Mouse (Mus musculus): ENCODE measurements around the gene 1700034J05Rik.

Gene 1700034J05Rik

DNA sequence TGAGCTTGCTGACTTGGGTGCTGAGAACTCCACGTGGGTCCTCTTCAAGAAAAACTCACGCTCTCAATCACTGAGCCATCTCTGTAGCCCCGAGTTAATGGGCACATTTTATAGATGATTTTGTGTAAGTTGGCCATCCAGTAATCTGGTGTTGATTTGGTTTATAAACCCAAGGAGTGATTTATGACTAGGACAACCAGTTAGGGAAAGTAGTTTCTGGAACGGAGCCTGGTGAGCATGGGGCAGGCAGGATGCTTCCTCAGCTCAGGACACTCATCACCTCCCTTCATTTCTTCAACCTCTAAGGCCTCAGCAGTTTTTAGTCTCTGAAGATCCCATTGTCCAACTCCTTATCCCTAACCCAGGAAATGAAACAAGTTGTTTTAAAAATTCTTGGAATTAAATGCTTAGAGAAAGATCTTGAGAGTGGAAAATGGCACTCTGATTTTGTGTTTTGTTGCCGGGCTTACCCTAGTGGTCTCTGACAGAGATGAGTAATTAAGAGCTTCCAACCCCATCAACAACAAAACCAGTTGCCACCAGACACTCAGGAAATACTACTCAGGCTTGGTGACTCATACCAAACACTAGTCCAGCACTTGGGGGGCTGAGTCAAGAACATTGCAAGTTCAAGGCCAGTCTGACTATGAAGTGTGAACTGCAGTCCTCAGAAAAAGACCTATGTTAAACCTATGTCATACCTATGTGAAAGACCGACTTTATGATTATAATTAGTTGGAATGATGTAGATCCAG, 9.4 kb upstream of the 1700034J05Rik start:
- peak; percentile 85 for DNase-seq (ENCODE audit: low read depth)

DNA sequence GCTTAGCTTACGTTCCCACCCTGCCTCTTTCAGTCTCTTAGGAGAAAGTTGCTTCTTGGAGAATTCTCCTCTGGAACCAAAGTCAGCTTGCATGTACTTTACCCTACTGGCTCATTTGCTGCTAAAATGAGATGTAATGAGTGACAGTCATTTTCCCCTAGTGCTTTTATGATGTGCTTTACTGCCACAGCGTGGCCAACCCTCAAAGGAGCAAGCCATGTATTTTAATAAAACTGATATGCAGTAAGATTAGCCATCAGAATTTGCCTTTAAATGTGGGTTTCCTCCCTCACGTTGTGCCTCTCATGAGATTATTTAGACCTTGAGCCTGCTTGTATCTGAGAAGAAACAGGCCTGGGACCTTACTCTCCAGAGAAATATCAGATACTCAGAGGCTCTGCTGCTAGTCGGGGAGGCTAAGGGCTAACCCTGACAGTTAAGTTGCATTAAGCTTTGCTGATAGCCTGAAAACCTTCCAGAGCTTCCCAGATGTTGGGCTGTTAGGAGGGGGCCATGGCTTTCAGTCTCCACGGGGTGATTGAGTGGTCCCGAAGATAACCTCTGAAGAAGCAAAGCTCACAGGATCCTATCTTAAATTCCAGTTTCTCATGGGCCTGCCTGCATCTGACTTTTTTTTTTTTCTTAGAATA, 7.7 kb upstream of the 1700034J05Rik start:
- DNase-seq (ENCODE audit: low read depth): no peak

DNA sequence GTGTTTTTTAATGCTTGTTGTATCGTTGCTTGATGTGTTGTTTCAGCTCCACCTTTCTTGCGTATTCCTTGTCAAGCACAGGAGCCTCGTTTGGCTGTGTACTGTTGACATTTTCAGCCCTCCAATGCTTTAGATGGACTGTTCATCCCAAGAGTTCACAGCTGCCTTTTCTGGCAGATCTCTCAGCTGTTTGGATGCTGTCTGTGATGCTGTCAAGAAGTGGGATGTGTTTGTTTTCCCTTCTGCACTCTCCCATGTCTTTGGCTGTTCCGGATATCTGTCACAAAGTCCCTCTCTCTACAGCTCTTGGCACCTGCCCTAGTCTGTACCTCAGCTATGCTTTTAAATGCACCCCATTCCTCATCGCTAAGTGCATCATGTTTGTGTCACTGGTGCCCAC, 6.7 kb upstream of the 1700034J05Rik start:
- no peak for DNase-seq (ENCODE audit: low read depth)

DNA sequence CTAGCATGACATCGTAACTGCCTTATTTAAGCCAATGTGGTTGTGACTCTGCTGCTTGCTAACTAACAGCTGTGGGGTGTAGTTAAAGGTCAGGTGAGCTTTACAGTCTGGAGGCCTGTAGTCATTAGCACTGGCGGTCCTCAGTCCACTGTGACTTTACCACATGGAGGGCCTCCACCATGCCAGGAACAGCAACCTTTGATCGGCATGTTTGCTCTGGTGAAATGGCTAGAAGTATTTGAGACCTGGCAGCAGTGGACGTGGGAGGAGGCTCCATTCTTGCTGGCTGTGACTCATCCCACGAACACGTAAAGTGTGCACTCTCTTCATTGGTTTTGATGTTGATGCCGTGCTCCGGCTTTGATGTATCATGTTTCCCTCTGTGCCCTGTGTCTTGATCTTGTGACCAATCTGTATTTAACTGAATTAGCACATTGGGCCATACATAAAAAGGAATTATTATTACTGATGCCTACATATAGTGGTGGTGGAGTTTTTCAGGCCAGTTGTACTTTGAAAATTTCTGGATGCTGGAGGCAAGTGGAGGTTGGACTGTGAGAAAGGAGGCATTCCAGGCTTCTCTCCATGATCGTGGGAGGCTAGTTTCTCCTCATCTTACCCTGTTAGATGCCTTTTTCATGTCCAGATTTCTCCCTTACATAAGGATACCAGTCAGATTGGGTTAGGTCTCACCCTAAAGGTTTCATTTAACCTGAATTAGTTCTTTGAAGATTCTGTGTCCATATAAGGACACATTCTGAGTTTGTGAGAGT, 5.9 kb upstream of the 1700034J05Rik start:
- DNase-seq (ENCODE audit: low read depth): peak; percentile 62

DNA sequence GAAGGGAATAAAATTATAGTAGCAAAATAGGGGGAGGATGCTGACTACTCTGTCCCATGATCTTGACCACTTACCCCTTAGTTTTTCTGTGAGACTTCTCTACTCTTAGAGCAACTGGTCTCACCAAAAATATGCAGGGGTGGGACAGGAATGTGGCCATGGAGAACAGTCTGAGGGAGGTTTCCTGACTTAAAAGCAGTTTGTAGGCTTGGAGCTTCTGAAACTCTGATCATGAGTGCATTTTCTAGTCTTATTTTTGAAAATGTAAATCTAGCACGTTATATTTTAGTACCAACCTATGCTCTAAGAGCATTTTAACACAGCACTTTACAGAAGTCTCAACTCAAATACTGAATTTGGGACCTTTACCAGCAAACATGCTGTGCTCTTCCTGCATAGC, 4.5 kb upstream of the 1700034J05Rik start:
- no peak for DNase-seq (ENCODE audit: low read depth)

DNA sequence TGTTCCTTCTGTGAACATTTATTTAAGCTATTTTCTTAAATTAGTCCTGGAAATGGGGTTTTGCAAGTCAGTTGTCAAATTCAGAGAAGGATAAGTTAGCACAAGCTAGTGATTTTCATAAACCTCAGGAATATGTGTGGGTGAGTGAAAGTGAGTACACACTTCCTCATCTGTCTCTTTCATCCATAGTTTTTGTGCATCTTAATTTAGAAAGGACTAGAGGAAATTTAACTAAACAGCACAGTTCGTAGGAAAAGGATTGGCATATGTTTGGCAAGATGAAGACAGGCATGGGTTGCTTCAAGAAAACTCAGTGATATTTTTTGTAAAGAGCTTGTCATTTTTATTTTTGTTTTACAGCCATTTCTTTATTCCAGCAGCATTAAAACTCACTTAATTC, 2.7 kb upstream of the 1700034J05Rik start:
- DNase-seq (ENCODE audit: low read depth): no peak

DNA sequence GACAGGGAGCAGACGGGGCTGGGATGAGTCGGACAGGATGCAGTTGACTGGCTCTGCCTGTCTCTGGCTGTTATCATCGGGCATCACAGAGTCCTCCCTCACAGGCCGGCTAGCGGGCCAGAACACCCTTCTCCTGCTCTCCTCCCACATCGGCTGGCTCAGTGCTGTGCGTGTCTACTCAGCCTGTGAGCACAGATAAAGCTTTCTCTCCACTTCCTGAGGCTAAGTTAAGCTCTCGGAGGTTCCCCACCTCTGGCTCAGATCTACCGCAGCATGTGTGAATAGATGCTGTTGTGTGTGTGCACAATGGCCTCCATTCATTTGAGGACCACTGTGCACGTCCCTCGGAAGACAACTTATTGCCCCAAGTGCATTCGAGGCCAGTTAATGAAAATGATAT, 1.7 kb upstream of the 1700034J05Rik start:
- DNase-seq (ENCODE audit: low read depth): peak; percentile 69

DNA sequence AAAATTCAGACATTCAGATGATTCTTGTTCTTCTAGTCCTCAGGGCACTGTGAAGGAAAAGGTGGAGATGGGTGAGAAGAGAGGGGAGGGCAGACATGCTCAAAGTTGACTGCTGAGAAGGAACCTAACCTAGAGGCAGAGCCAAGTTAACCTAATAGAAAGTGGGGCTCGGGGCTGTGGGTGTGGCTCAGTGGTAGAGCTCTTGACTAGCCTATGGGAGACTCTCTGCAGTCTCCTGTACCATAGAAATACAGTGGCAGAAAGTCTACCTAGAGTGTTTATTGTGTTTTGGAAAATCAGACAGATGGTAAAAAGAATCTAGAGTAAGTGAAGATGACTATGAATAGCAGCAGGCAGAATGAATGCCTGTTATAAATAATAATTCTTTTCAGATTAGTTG, 1.3 kb upstream of the 1700034J05Rik start:
- no peak for DNase-seq (ENCODE audit: low read depth)

DNA sequence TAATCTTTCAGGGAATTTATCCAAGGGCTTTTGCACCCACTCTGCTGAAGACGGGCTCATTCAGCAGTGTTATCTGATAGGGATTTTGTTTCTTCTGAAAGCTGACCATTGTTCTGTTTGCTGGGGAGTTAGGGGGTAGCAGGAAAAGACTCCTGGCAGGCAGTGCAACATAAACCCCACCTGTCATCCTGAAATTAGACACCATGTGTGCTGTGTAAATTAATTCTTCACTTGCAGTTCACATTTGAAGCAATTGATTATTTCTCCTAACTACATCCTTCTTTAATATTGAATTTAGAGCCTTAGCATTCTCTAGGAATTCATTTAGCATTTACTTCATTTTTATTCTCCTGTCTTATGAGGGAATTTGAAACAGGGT, 3.8 kb downstream of the 1700034J05Rik start:
- DNase-seq (ENCODE audit: low read depth): no peak

DNA sequence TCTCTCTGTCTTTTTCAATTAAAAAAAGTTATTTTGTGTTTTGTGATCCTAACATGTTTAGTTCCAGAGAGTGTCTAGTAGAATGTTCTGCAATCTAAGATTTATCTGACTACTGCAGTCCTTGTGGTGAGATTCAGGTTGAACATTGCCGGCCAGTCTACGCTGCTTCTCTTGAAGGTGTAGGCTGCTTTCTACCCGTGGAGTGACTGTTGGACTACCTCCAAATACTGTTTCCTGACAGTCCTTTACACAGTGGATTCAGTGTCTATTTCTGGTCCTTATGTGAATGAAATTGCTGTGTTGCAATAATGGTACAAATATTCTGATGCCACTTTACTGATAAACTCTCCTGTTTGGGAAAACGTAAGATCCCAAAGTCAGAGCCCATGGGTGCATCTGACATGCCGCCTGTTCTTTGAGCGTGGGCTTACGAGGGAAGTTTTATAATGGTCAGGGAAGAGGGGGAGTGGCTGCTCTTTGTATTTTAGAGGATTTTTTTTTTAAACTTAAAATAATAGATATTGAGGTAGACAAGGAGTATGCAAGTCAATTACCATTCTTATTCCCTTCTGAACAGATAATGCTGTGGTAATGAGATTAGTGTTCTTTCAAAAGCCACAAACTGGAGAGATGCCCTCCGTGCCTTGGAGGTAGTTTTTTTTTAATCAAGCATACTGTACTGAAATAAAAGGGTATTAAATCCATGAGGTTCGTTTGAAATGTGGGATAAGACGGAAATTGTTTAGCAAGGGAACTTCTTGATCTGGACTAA, 4.4 kb downstream of the 1700034J05Rik start:
- peak; percentile 36 for DNase-seq (ENCODE audit: low read depth)

DNA sequence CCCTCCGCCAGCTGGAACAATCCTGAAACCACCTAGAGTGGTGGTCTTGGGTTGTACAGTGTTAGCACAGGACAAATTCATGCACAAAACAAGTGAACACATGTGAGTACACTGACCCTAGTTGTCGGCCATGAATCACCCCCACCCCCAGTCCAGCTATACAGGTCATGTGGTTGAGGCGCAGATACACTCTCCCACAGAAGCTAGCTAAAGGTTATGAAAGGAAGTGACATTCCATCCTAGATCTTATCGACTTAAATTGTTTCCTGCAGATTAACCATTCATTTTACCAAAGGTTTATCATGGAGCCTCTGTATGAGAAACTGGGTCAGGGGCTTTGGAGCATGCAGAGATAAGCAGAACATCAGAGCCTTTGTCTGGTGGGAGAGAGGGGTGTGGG, 7.0 kb downstream of the 1700034J05Rik start:
- DNase-seq (ENCODE audit: low read depth): peak; percentile 71

DNA sequence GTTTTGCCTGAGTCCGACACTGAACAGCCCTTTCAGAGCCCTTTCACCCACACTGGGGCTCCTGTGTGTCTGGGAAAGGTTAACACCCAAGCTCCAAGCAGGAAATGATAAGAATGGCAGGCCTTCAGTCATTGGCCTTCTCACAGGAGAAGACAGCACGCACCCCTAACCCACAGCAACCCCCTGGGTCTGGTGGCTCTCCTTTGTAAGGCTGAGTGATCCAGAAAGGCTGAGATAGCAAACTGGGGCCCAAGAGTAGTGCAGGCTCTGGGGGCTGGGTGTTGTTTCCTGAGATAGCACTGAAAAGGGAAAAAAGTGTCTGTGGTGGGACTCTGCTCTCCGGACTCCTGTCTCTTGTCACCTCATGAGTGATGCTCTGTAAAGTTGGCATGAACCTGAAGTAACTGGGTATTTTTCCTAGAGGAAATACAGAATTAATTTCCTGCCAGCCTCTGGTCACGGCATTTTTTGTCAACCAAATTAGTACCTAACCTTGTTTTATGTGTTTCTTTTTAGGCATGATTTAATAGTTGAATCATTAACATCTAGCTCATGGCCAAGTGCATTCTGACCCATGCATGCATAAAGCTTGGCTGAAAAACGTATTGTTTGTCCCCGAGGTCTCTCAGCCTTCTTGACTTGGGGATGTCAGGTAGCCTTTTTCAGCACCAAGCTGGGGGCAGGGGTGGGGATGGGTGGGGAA, 7.7 kb downstream of the 1700034J05Rik start:
- DNase-seq (ENCODE audit: low read depth): no peak

DNA sequence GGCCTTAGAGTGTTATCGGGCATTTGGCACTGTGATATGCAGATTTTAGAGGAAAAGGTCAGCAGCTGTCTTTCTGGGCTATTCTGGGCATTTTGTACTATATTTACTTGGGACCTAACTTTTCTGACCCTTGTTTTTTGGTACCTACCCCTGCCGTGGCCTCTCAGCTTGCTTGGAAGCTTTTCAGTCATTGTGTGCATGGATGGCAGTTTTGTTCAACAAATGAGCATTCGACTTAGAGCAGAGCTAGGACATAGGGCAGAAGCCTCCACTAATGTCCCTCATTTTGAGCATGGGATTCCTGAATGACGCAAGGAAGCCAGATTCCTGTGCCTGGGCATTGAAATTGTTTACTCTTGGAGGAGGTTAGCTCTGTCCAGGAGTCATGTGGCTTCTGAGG, 9.4 kb downstream of the 1700034J05Rik start:
- DNase-seq (ENCODE audit: low read depth): no peak

DNA sequence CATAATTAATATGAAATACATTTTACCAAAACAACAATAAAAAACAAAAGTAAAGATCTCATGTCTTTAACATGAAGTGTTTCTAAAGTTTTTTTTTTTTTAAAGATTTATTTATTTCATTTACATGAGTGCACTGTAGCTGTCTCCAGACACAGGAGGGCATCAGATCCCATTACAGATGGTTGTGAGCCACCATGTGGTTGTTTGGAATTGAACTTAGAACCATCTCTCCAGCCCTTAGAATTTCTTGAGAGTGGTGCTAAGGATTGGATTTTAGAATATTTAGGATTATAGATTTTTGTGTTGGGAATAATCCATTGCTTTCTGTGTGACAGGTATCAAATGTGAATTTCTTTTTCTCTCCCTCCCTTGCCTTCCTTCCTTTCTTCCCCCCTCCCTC, 10.2 kb downstream of the 1700034J05Rik start:
- peak; percentile 8 for DNase-seq (ENCODE audit: low read depth)

DNA sequence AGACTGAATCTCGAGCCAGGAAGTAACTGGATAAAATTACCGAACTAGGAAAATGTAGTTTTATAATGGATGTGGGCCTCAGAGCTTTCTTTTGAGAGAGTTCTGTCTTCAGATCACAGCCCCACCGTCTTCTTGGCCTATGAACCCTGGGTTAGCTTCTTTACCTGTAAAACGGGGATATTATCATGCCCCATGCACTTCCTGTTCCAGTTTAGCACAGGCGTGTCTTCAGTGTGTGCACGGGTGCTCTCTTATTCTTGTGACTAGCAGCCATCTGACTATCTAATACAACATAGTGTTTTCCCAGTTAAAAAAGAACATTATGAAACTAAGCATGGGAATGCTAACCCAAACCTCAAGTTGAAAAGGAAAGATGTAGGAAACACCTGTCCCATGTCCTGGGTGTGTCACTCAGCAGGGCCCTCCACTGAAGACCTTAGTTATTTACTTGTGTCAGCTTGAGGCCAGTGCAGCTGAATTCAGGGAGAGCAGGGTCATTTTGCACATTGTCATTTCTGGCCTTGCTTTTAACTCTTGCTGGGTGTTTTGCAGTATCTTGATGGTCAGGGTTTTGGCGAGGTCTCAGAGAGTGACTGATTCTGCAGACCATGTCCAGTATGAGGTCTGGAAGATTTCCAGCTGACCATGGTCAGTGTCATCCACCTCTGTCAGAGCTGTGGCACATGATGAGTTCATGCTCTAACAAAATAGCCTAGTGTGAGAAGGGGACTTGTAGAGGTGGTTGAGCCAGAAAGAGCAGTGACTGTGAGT, 12.5 kb downstream of the 1700034J05Rik start:
- DNase-seq (ENCODE audit: low read depth): peak; percentile 23

DNA sequence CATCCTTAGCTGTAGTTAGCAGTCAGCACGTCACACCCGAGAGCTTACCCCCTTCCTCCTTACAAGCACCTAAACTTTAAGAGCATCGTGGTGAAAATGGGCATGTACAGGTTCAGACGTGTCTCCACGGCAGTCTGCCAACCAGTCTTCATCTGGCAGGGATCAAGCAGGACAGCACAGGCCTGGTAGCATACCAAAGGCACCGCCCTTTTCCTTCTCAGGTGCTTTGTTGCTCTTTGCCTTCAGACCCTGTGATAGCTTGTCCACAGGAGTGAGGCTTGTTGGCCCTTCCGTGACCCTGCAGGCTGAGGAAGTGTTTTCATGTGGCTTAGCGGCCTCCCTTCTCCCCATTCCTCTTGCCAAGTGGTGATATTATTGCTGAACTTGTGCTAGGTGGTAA, 15.2 kb downstream of the 1700034J05Rik start:
- DNase-seq (ENCODE audit: low read depth): no peak

DNA sequence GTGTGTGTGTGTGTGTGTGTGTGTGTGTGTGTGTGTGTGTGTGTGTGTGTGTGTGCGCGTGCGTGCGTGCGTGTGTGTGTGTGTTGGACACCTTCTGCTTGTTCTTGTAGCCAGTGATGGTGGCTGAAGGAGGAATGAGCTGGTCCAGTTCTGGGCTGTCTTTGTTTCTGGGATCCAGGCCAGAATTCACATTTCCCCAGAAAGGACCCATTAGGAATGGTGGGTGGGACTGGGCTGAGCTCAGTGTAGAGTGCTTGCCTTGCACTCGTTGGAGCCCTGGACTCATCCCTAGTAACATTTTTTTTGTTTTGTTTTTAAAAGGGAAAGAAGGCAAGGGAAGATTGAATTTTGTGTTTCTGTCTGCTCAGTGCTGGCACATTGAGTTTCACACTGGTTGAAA, 18.3 kb downstream of the 1700034J05Rik start:
- DNase-seq (ENCODE audit: low read depth): no peak

DNA sequence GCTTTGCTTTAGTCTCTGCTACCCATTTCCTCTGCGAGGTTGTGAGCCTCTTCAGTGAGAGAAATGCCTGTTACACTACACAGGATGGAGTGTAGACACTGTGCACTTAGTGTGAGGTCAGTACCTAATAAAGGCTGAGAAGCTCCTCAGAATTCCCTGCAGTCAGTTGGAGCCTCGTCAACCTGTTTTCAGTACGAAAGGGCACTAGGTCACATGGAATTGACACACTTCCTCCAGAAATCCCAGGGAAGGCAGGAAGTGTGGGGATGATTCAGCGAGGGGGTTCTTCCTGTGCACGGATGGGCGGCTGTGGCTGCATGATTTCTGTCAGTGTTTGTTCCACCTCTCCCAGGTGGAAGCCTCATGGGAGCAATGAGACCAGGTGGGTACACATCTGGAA, 21.1 kb downstream of the 1700034J05Rik start:
- peak; percentile 27 for DNase-seq (ENCODE audit: low read depth)

DNA sequence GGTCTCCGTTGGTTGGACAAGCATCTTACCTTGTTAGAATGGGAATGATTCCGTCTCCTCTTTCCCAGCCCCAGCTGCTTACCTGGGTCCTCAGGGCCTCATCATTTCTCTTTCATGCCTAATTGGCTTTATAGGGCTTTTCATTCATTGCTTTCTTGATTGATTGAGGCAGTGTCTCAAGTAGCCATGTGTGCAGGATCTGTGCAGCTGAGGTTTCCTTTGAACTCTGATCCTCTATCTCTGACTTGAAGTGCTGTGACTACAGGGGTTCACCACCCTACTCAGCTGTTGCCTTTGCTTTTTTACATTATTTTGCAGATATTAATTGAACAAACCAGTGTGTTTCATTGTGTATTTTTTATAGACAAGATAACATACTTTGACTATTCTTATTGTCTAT, 25.2 kb downstream of the 1700034J05Rik start:
- no peak for DNase-seq (ENCODE audit: low read depth)

DNA sequence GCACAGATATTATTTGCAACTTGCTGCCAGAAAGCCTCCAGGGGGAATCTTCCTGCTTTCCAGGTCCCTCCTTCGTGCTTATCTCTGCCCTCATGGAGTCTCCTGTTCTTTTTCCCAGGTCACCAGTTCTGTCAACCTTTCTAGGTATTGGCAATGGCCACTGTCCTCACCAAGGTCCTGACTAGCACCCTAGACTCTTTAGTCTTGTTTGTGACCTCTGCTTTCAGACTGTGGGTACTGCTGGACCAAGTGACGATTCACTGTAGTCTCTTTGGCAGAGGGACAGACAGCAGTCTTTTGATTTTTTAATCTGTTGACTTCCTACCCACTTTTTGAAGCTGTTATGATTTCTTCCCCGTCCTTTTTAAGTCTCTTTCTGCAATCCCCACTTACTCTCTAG, 26.1 kb downstream of the 1700034J05Rik start:
- DNase-seq (ENCODE audit: low read depth): no peak

DNA sequence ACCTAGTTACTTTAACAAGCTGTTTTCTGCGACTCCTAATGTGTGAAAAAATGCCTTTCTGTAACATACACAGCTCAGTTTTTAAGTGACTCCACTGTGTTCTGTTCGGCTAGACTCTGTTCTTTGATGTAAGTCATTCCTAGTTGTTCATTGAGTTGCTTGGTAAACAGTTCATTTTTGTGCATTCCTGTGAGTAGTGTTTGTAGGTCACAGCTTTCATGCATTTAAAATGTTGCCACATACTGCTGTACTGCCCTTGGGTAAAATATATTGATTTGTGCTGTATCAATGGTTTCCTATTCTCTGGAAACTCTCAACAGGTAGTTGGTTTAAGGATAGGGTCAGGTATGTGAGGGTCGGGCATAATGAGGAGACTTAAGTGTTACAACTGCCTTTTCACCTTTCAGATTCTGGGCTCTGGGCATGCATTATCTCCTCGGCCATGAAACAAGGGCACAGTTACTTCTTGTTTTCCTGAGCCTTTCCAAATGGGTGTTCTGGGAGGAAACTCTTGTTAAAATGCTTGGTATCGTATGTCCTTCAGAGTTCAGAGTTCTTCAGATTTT, 27.7 kb downstream of the 1700034J05Rik start:
- no peak for DNase-seq (ENCODE audit: low read depth)
